Mouse (Mus musculus) hindlimb bud, embryonic 11.5 days (tissue): Measurements from ENCODE around the gene Cisd2.

Source experiments
- DNase-seq: peaks from one replicate; pipeline ENCODE4 v3.0.0-alpha.2; 2012; ENCODE audit warnings: low read depth, low spot score; ENCODE audit errors: extremely low spot score

Cisd2 gene

GRCm38 (mm10) chr3:135423608-135424212 lies at the start of gene Cisd2:
Gene Cisd2 (minus strand): TSS chr3:135423925.
- no peak for DNase-seq

- no peak for DNase-seq
Measured at GRCm38 (mm10) chr3:135470823-135471222, 47.1 kb upstream of the Cisd2 start.

- no peak for DNase-seq
Measured at GRCm38 (mm10) chr3:135469974-135470373, 46.2 kb upstream of the Cisd2 start.

GRCm38 (mm10) chr3:135469146-135469545 lies 45.4 kb upstream of the Cisd2 start:
- DNase-seq: no peak

GRCm38 (mm10) chr3:135468402-135468801 lies 44.7 kb upstream of the Cisd2 start:
- DNase-seq: no peak

GRCm38 (mm10) chr3:135458981-135459380 lies 35.3 kb upstream of the Cisd2 start:
- DNase-seq: no peak

- no peak for DNase-seq
Measured at GRCm38 (mm10) chr3:135444930-135445329, 21.2 kb upstream of the Cisd2 start.

- no peak for DNase-seq
Measured at GRCm38 (mm10) chr3:135440621-135441020, 16.9 kb upstream of the Cisd2 start.

GRCm38 (mm10) chr3:135440221-135440620 lies 16.5 kb upstream of the Cisd2 start:
- no peak for DNase-seq

GRCm38 (mm10) chr3:135439651-135440050 lies 15.9 kb upstream of the Cisd2 start:
- no peak for DNase-seq

GRCm38 (mm10) chr3:135438913-135439531 lies 15.3 kb upstream of the Cisd2 start:
- no peak for DNase-seq

GRCm38 (mm10) chr3:135438531-135438912 lies 14.8 kb upstream of the Cisd2 start:
- peak; percentile 47 for DNase-seq

- DNase-seq: peak; percentile 91
Measured at GRCm38 (mm10) chr3:135437758-135438495, 14.2 kb upstream of the Cisd2 start, which contains the start of gene Ube2d3. Gene Ube2d3 (plus strand): TSS chr3:135438149.

GRCm38 (mm10) chr3:135436901-135437616 lies 13.3 kb upstream of the Cisd2 start:
- no peak for DNase-seq

- no peak for DNase-seq
Measured at GRCm38 (mm10) chr3:135422856-135423607, 693 bp downstream of the Cisd2 start.

GRCm38 (mm10) chr3:135422232-135422855 lies 1.4 kb downstream of the Cisd2 start:
- no peak for DNase-seq

- no peak for DNase-seq
Measured at GRCm38 (mm10) chr3:135421310-135421594, 2.5 kb downstream of the Cisd2 start.

GRCm38 (mm10) chr3:135420542-135421309 lies 3.0 kb downstream of the Cisd2 start:
- DNase-seq: no peak

GRCm38 (mm10) chr3:135417799-135418198 lies 5.9 kb downstream of the Cisd2 start:
- no peak for DNase-seq

GRCm38 (mm10) chr3:135417245-135417644 lies 6.5 kb downstream of the Cisd2 start:
- DNase-seq: no peak
